Comparison of ENCODE assay signal across 19 mouse cellular contexts in the genomic region with DNA sequence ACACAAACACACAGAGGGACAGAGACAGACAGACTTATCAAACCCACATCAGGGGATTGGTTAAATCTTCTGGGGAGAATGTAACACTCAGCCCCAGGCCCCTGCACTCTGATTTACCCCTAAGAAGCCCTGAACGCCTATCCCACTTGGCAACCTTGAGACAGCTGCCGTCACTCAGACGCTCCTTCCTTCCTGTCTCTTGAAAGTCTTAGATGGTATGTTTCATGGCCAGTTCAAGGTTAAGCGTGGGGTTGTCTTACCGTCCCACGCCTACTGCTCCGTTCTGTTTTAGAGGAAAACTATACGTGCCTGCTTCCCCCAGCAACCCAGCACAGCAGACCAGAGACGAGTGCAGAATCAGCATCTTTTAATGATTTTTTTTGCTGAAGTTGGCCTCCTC. TPM values are rescaled to one million over a fixed set of nuclear protein-coding genes. Genes with fewer than 3 reads are reported as not detected.
DNase-seq lines count a peak whose midpoint lies in the region; ATAC-seq lines count a peak whose summit lies in the region.
"Had no signal": no experiment of that assay in that cellular context is flagged by ENCODE, and none has a peak within 500 bp of the region (broad histone marks: within the 10 kb centered on the region; RNA-seq: fewer than 3 reads in every experiment).

No protein-coding gene starts in this region.

- 81% methylated on average over 9 of the region's 9 CpGs for WGBS in midbrain, embryonic 11.5 days
- 85% methylated on average over 9 of the region's 9 CpGs for WGBS in midbrain, embryonic 15.5 days
- WGBS in liver, embryonic 11.5 days: 64% methylated on average over 9 of the region's 9 CpGs

- no peaks in the 10 kb centered on the region for H3K27me3 ChIP-seq in midbrain, embryonic 11.5 days (ENCODE audit: control insufficient read depth, insufficient read depth, low read length)
- H3K27me3 ChIP-seq in midbrain, embryonic 15.5 days (replicated peaks): no peaks in the 10 kb centered on the region
- H3K27me3 ChIP-seq in liver, embryonic 11.5 days (replicated peaks; ENCODE audit: control insufficient read depth, insufficient read depth, low read length): no peaks in the 10 kb centered on the region
- H3K27me3 ChIP-seq: forebrain, embryonic 13.5 days; forebrain, embryonic 15.5 days; Patski had no signal

- no peak overlapping the region for H3K4me3 ChIP-seq in midbrain, embryonic 11.5 days (ENCODE audit: low read depth, low read length)
- H3K4me3 ChIP-seq in midbrain, embryonic 15.5 days: no peak overlapping the region
- no peak overlapping the region for H3K4me3 ChIP-seq in liver, embryonic 11.5 days (ENCODE audit: low read depth, low read length)
- H3K4me3 ChIP-seq: forebrain, embryonic 13.5 days; forebrain, embryonic 15.5 days had no signal

- peak; percentile 31 for DNase-seq in midbrain, embryonic 11.5 days (ENCODE audit: low spot score, missing footprints)
- DNase-seq in R1 (ENCODE audit: low read depth, low spot score): peak; percentile 37
- no peak for DNase-seq in liver, embryonic 11.5 days (ENCODE audit: low spot score)
- DNase-seq in kidney, postnatal 4 days: no peak
- DNase-seq: adrenal gland, adult 8-10 months; adrenal gland, postnatal 14 days; adrenal gland, postnatal 36 days; cerebellum, adult 11-12 months; cerebellum, adult 2 months; cerebellum, adult 9-10 months; cerebellum, postnatal 10 days; cerebellum, postnatal 25 days; forebrain, postnatal 0 days had no signal

- ATAC-seq in midbrain, embryonic 11.5 days (ENCODE audit: low FRiP score): no peak
- no peak for ATAC-seq in midbrain, embryonic 15.5 days (replicated peaks)
- no peak for ATAC-seq in liver, embryonic 11.5 days (replicated peaks; ENCODE audit: low FRiP score)
- ATAC-seq: activated CD4-positive, CD25-positive, alpha-beta regulatory T cell, adult 4 months; forebrain, embryonic 13.5 days; forebrain, embryonic 15.5 days; forebrain, postnatal 0 days; Patski had no signal

- H3K4me2 ChIP-seq in midbrain, embryonic 11.5 days: no peak overlapping the region
- H3K4me2 ChIP-seq in midbrain, embryonic 15.5 days: no peak overlapping the region
- H3K4me2 ChIP-seq in liver, embryonic 11.5 days: no peak overlapping the region
- H3K4me2 ChIP-seq: forebrain, embryonic 13.5 days; forebrain, embryonic 15.5 days had no signal

- no peaks in the 10 kb centered on the region for H3K36me3 ChIP-seq in midbrain, embryonic 11.5 days (ENCODE audit: control insufficient read depth, insufficient read depth, low read length)
- no peaks in the 10 kb centered on the region for H3K36me3 ChIP-seq in midbrain, embryonic 15.5 days (replicated peaks)
- no peaks in the 10 kb centered on the region for H3K36me3 ChIP-seq in liver, embryonic 11.5 days (ENCODE audit: control insufficient read depth, insufficient read depth, low read length)
- H3K36me3 ChIP-seq: forebrain, embryonic 15.5 days; G1E had no signal

- no peak overlapping the region for H3K27ac ChIP-seq in midbrain, embryonic 11.5 days (ENCODE audit: low read depth, low read length)
- H3K27ac ChIP-seq in midbrain, embryonic 15.5 days: no peak overlapping the region
- H3K27ac ChIP-seq in liver, embryonic 11.5 days (ENCODE audit: low read depth, low read length): no peak overlapping the region; the same call in 1 of the 2 replicates
- H3K27ac ChIP-seq: forebrain, embryonic 13.5 days; forebrain, embryonic 15.5 days had no signal

- H3K9ac ChIP-seq in midbrain, embryonic 11.5 days (ENCODE audit: low read length): no peak overlapping the region
- H3K9ac ChIP-seq in midbrain, embryonic 15.5 days: no peak overlapping the region
- H3K9ac ChIP-seq in liver, embryonic 11.5 days (ENCODE audit: low read depth, low read length): no peak overlapping the region
- H3K9ac ChIP-seq: forebrain, embryonic 13.5 days; forebrain, embryonic 15.5 days; forebrain, postnatal 0 days had no signal

- H3K9me3 ChIP-seq in midbrain, embryonic 11.5 days (ENCODE audit: control insufficient read depth, low read length): no peaks in the 10 kb centered on the region
- H3K9me3 ChIP-seq in midbrain, embryonic 15.5 days: no peaks in the 10 kb centered on the region
- H3K9me3 ChIP-seq in liver, embryonic 11.5 days (ENCODE audit: control insufficient read depth, low read length): no peaks in the 10 kb centered on the region
- H3K9me3 ChIP-seq: forebrain, embryonic 13.5 days; forebrain, embryonic 15.5 days; G1E had no signal

- no peaks in the 10 kb centered on the region for H3K4me1 ChIP-seq in midbrain, embryonic 11.5 days (ENCODE audit: control insufficient read depth, insufficient read depth, low read length)
- no peaks in the 10 kb centered on the region for H3K4me1 ChIP-seq in midbrain, embryonic 15.5 days
- H3K4me1 ChIP-seq in liver, embryonic 11.5 days (replicated peaks; ENCODE audit: control insufficient read depth, insufficient read depth, low read length): no peaks in the 10 kb centered on the region
- H3K4me1 ChIP-seq: forebrain, embryonic 13.5 days; forebrain, embryonic 15.5 days had no signal

RNA-seq across cellular contexts. Expression of a gene that starts 27.0 kb away (rescaled TPM):
- polyA plus RNA-seq in midbrain, embryonic 11.5 days (2014; fragmentation: Nextera tagmentation; extraction: Ambion mirVana): 4.6 and 5.4 TPM in 2 replicates
- 11.0 and 11.3 TPM in 2 replicates for polyA plus RNA-seq in midbrain, embryonic 15.5 days (2015; fragmentation: Nextera tagmentation; extraction: Ambion mirVana)
- 6.7 and 9.3 TPM in 2 replicates for polyA plus RNA-seq in liver, embryonic 11.5 days (2014; fragmentation: Nextera tagmentation; extraction: Ambion mirVana)

RNA-seq across cellular contexts. Expression of a gene that starts 29.2 kb away (rescaled TPM):
- polyA plus RNA-seq in midbrain, embryonic 11.5 days (2014; fragmentation: Nextera tagmentation; extraction: Ambion mirVana): 29.9 and 33.3 TPM in 2 replicates
- polyA plus RNA-seq in midbrain, embryonic 15.5 days (2015; fragmentation: Nextera tagmentation; extraction: Ambion mirVana): 15.0 TPM in 2 replicates
- polyA plus RNA-seq in liver, embryonic 11.5 days (2014; fragmentation: Nextera tagmentation; extraction: Ambion mirVana): 24.3 and 26.3 TPM in 2 replicates

Comparison
In these comparisons a context has a peak if more than half of its experiments do, and no peak if none do; other contexts are left out.
1. DNase-seq: peak in midbrain, embryonic 11.5 days (single experiment) and R1 (single experiment); none in liver, embryonic 11.5 days (single experiment) and kidney, postnatal 4 days (0 of 2).